Mouse (Mus musculus) hindbrain, embryonic 16.5 days (tissue): ENCODE results near the gene Gm14226. TPM values are rescaled to one million over a fixed set of nuclear protein-coding genes. Genes with fewer than 3 reads are reported as not detected.

Experiments
- ATAC-seq: fragments of 200-750 bp; cut with Nextera tagmentation; 2 replicates; pipeline ENCODE4 v1.8.0; 2017; ENCODE audit warnings: moderate TSS enrichment, moderate library complexity
- H3K27ac ChIP-seq: fragments of 300-500 bp; sonication (generic); 2 replicates; pipeline ENCODE4 v1.5.1; 2014; ENCODE audit warnings: low read depth, mild to moderate bottlenecking, control low read depth, low read length, moderate library complexity
- H3K27me3 ChIP-seq: fragments of 300-500 bp; sonication (generic); replicated peaks from 2 replicates; pipeline ENCODE4 v1.6.1; 2014; ENCODE audit warnings: low read length; ENCODE audit not compliant: control insufficient read depth, insufficient read depth
- H3K36me3 ChIP-seq: fragments of 300-500 bp; sonication (generic); 2 replicates; pipeline ENCODE4 v1.6.1; 2014; ENCODE audit warnings: mild to moderate bottlenecking, low read length, moderate library complexity, mixed read lengths; ENCODE audit not compliant: control insufficient read depth, insufficient read depth
- H3K4me1 ChIP-seq: fragments of 300-500 bp; sonication (generic); 2 replicates; pipeline ENCODE4 v1.6.1; 2014; ENCODE audit warnings: low read depth, low read length; ENCODE audit not compliant: control insufficient read depth, insufficient read depth
- H3K4me2 ChIP-seq: fragments of 300-500 bp; sonication (generic); 2 replicates; pipeline ENCODE4 v1.6.1; 2014; ENCODE audit warnings: mild to moderate bottlenecking, low read length, control low read depth, moderate library complexity
- H3K4me3 ChIP-seq: fragments of 300-500 bp; sonication (generic); 2 replicates; pipeline ENCODE4 v1.5.1; 2014; ENCODE audit warnings: mild to moderate bottlenecking, low read length, control low read depth, moderate library complexity
- H3K9ac ChIP-seq: fragments of 300-500 bp; sonication (generic); 2 replicates; pipeline ENCODE4 v1.6.1; 2014; ENCODE audit warnings: low read depth, mild to moderate bottlenecking, control low read depth, low read length, moderate library complexity
- H3K9me3 ChIP-seq: fragments of 300-500 bp; sonication (generic); 2 replicates; pipeline ENCODE4 v1.6.1; 2014; ENCODE audit warnings: mild to moderate bottlenecking, low read length, moderate library complexity; ENCODE audit not compliant: control insufficient read depth
- WGBS: fragments of 180-500 bp; shearing (Covaris S2); extraction: QIAGEN DNeasy Blood & Tissue Kit; methylation state at CpG from one replicate; pipeline ENCODE4 v1.1.7; 2014; 5-methylcytosine and 5-hydroxymethylcytosine counted together
- polyA plus RNA-seq: library from polyadenylated mRNA; unstranded; fragments of >200 nt; fragmentation: Nextera tagmentation; extraction: Ambion mirVana; gene quantifications from 2 replicates; pipeline ENCODE4 v1.2.1, GENCODE M21; 2015

Gene Gm14226
- polyA plus RNA-seq, 1 experiment from 2014 or later: 0.19 TPM

- ATAC-seq: no peak
- Histone ChIP-seq H3K4me3 (no peak overlapping the region), H3K36me3 (no peaks in the 10 kb centered on the region; the same call in 1 of the 2 replicates), H3K4me2 (no peak overlapping the region), H3K4me1 (no peaks in the 10 kb centered on the region; the same call in 1 of the 2 replicates), H3K27me3 (no peaks in the 10 kb centered on the region), H3K9ac (no peak overlapping the region), H3K27ac (no peak overlapping the region), H3K9me3 (no peaks in the 10 kb centered on the region)
- 84% methylated on average over 5 of the region's 5 CpGs for WGBS
Observed at GRCm38 (mm10) chr2:155056076-155056578, 38.1 kb downstream of the Gm14226 start.

- 84% methylated on average over 1 of the region's 1 CpGs for WGBS
- no peaks in the 10 kb centered on the region for H3K9me3 ChIP-seq
- H3K4me1 ChIP-seq: no peaks in the 10 kb centered on the region
- no peak for ATAC-seq
- H3K27me3 ChIP-seq: no peaks in the 10 kb centered on the region
- peaks cover 3% of the 10 kb centered on the region; the same call in 1 of the 2 replicates for H3K36me3 ChIP-seq
- H3K4me3 ChIP-seq: no peak overlapping the region
- no peak overlapping the region for H3K9ac ChIP-seq
- H3K27ac ChIP-seq: no peak overlapping the region
- H3K4me2 ChIP-seq: no peak overlapping the region
Observed at GRCm38 (mm10) chr2:155057361-155057760, 39.3 kb downstream of the Gm14226 start.

DNA sequence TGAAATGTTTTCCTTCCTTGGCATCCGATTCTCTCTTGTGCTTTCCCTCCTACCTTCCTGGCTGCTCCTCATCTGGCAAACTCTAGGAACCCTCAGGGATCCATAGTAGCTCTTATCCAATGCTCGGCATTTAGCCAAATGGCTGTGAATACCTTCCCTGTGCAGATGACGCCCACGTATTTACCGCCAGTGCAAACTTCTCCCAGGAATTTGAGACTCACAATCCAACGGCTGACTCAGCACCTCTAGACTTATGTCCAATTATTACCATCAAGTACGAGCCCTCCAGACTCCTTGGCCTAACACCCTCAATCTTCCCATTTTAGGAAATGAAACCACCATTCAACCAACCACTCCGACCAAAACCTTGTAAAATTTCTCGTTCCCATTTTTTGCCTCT lies 53.0 kb downstream of the Gm14226 start:
- no peak overlapping the region for H3K4me3 ChIP-seq
- H3K9ac ChIP-seq: no peak overlapping the region
- no peaks in the 10 kb centered on the region for H3K9me3 ChIP-seq
- WGBS: 83% methylated on average over 9 of the region's 9 CpGs
- no peak overlapping the region for H3K4me2 ChIP-seq
- peaks cover 11% of the 10 kb centered on the region for H3K36me3 ChIP-seq
- H3K27me3 ChIP-seq: no peaks in the 10 kb centered on the region
- no peak for ATAC-seq
- peaks cover 20% of the 10 kb centered on the region for H3K4me1 ChIP-seq
- no peak overlapping the region for H3K27ac ChIP-seq

GRCm38 (mm10) chr2:155072353-155073145 lies 54.5 kb downstream of the Gm14226 start:
- H3K27me3 ChIP-seq: no peaks in the 10 kb centered on the region
- ATAC-seq: no peak
- H3K4me1 ChIP-seq: peaks cover 20% of the 10 kb centered on the region
- H3K27ac ChIP-seq: no peak overlapping the region
- peaks cover 7% of the 10 kb centered on the region for H3K36me3 ChIP-seq
- WGBS: 83% methylated on average over 8 of the region's 8 CpGs
- H3K4me2 ChIP-seq: no peak overlapping the region; the same call in 1 of the 2 replicates
- H3K9ac ChIP-seq: no peak overlapping the region
- no peaks in the 10 kb centered on the region for H3K9me3 ChIP-seq
- H3K4me3 ChIP-seq: no peak overlapping the region

DNA sequence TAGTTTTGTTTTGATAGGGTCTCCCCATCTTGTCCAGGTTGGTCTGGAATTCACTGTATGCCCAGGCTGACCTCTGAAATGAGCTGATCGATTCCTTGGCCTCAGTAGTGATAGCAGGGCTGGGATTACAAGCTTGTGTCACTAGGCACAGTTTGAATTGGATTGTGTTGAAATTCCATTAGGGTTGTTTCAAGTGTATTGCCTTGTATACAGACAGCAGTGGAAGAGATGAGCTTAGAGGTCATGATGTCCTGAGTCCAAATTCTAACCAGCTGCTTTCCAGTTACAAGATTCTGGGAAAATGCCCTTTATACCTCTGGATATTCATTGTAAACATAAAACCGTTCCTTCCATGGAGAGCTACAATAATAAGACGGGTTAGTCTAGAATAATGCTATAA lies 55.3 kb downstream of the Gm14226 start:
- peak overlapping the region; percentile 84 for H3K9ac ChIP-seq
- H3K27me3 ChIP-seq: no peaks in the 10 kb centered on the region
- no peaks in the 10 kb centered on the region; the same call in 1 of the 2 replicates for H3K36me3 ChIP-seq
- 26% methylated on average over 3 of the region's 3 CpGs for WGBS
- H3K4me1 ChIP-seq: peaks cover 20% of the 10 kb centered on the region
- no peaks in the 10 kb centered on the region for H3K9me3 ChIP-seq
- peak overlapping the region; percentile 68 for H3K4me3 ChIP-seq
- ATAC-seq: no peak
- H3K27ac ChIP-seq: peak overlapping the region; percentile 87
- H3K4me2 ChIP-seq: peak overlapping the region; percentile 83

DNA sequence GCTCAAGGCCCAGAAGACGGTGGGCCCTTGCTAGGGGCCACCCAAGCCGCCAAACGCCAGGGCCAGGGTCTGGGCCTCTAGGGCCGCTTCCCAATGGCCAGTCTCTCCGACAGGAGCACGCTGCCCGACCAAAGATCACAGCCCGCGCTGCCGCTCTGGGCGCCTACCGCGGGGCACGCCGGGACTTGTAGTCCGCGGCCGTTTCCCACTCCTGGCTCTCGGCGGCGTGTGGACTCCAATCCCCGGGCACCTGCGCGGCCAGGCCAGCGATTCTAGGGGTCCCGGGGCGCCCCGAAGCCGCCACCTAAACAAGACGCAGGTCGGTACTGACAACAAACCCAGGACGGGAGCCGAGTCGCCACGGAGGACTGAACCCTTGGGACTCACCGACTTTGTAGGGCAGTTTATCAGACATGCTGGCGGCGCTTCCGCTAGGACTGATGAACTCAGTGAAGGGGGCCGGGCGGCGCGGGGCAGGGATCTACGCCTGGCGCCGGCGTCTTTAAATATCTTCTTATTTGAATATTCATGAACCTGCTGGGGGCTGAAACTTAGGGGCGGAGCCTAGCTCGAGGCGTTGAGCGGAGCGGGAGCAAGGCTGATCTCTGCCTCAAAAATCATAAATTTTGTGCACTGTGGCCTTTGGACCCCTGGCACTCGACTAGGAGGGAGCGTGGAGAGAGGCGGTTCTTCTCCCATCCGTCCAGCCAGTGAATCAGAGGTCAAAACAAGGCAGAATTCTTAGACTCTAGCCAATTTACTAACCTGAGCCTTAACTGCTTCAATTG lies 56.1 kb downstream of the Gm14226 start, which contains the start of gene Ahcy:
TSS of gene Ahcy (minus strand) at position 520 of the 788 bp plus-strand sequence.
- Histone ChIP-seq H3K27ac (peak within 1 kb of the TSS; percentile 87), H3K4me1 (peaks cover 20% of the 10 kb centered on the region), H3K4me3 (peak within 1 kb of the TSS; percentile 68), H3K4me2 (peak within 1 kb of the TSS; percentile 83), H3K36me3 (no peaks in the 10 kb centered on the region), H3K9me3 (no peaks in the 10 kb centered on the region), H3K27me3 (no peaks in the 10 kb centered on the region), H3K9ac (peak within 1 kb of the TSS; percentile 84)
- ATAC-seq: peak; percentile 96
- WGBS: under 1% methylated on average over 56 of the region's 56 CpGs

- ATAC-seq: peak; percentile 32
- peak overlapping the region; percentile 83 for H3K4me2 ChIP-seq
- peaks cover 20% of the 10 kb centered on the region for H3K4me1 ChIP-seq
- H3K9me3 ChIP-seq: no peaks in the 10 kb centered on the region
- peak overlapping the region; percentile 87 for H3K27ac ChIP-seq
- H3K4me3 ChIP-seq: peak overlapping the region; percentile 68
- H3K36me3 ChIP-seq: no peaks in the 10 kb centered on the region
- no peaks in the 10 kb centered on the region for H3K27me3 ChIP-seq
- peak overlapping the region; percentile 84 for H3K9ac ChIP-seq
- WGBS: 18% methylated on average over 12 of the region's 12 CpGs
Observed at GRCm38 (mm10) chr2:155074766-155075330, 56.8 kb downstream of the Gm14226 start.

DNA sequence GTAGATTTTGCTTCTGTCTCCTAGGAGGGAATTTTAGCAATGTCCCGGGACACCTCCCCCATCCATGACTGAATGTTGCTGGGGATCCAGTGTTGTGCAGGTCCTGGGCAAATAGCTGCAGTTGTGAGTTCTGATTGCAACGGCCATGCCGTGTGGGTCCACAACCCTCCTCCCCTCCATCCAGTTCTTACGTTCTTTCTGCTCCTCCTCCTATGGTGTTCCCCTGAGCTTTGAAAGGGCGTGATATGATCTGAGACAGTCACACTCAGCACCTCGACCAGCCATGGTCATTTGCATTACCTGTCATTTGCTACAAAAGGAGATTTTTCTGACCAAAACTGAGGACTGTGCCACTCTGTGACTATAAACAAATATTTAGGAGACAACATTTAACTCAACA lies 57.6 kb downstream of the Gm14226 start:
- Histone ChIP-seq H3K27ac (no peak overlapping the region), H3K4me2 (no peak overlapping the region)
- no peak for ATAC-seq

More for the DNA sequence above, 57.6 kb downstream of the Gm14226 start:
- Histone ChIP-seq H3K9me3 (no peaks in the 10 kb centered on the region), H3K4me1 (peaks cover 20% of the 10 kb centered on the region), H3K9ac (no peak overlapping the region), H3K4me3 (no peak overlapping the region), H3K27me3 (no peaks in the 10 kb centered on the region), H3K36me3 (no peaks in the 10 kb centered on the region)
- 84% methylated on average over 6 of the region's 6 CpGs for WGBS
